Mouse (Mus musculus): ENCODE results near the gene Blmh.

DNA sequence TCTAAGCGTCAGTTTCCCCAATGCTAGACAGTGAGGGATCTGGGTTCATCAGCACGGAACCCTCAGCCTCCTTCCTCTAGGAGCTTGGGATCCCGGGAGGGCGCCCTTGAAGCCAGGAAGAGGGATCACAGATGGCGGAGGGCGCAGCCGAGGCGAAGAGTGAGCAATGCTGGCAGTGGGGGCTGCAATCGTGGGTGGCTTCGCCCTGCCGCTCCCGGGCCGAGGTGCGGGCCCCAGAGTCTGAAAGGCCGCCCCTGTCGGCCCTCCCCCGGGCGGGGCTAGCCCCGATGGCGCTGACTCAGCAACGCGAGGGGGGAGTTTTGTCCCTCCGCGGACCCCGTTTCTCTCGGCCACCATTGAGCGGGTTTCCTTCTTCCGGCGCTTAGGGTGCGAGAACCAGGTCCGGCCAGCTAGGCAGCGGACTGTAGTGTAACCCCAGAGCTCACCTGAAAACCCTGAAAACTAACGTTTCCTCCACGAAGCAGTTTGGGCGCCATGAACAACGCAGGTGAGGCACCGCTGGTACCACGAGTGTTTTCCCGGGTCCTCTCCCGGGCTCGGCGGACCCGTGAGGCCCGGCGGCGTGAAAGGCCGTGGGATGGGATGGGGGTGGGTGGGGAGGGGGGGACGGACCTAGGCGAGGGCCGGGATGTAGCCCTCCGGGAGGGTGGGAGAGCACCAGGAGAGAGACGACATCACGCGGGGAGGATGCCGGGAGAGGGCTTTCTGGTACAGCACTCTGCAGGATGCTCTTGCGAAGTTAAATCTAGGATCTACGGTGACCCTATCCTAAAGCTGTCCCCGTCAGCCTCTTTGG is 21.0 kb downstream of the Blmh start:
- TF ChIP-seq CTCF (IDR thresholded peaks at IDR 0.05; ENCODE audit: borderline replicate concordance, insufficient read depth, low read depth, low read length) (no peak), POLR2A (IDR thresholded peaks at IDR 0.05; ENCODE audit: borderline replicate concordance, insufficient read depth, low read length) (peak; percentile 61; the same call in 1 of the 2 replicates)

Data from cerebellum, adult 2 months (tissue).